Mouse (Mus musculus) adrenal gland (tissue): Measurements from ENCODE around the gene Gjc2.

Source experiments
- intact Hi-C: fragments of 180-260 bp; cut with DNase I; formaldehyde crosslinking; loops from one replicate; pipeline ENCODE4 v1.15.1; 2025

Gene Gjc2

DNA sequence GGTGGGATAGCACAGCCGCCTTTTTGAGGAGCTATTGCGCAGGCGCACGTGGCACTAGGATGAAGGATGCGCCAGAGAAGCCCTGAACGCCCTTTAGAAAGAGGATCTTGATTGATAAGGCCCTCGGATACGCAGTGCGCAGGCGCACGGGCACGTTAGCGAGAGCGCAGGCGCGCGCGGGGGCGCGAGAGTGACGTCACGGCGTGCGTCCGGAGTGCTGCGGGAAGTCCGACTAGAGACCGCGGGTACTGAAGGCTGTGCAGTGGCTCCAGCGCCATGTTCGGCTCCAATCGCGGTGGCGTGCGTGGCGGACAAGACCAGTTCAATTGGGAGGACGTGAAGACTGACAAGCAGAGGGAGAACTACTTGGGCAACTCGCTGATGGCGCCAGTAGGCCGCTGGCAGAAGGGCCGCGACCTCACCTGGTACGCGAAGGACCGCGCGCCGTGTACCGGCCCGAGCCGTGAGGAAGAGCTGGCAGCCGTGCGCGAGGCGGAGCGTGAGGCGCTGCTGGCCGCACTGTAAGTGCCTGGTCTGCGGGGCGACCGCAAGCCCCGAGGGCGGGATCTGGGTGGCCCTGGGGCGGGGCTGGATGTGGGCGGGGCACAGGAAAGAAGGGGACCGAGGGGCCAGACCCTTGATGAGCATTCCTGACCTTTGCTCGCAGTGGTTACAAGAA, 25.3 kb upstream of the Gjc2 start, which contains the start of gene 2310033P09Rik:
TSS of gene 2310033P09Rik (plus strand) at position 169 of the 679 bp plus-strand sequence.
- intact Hi-C loops, result no loop called here

DNA sequence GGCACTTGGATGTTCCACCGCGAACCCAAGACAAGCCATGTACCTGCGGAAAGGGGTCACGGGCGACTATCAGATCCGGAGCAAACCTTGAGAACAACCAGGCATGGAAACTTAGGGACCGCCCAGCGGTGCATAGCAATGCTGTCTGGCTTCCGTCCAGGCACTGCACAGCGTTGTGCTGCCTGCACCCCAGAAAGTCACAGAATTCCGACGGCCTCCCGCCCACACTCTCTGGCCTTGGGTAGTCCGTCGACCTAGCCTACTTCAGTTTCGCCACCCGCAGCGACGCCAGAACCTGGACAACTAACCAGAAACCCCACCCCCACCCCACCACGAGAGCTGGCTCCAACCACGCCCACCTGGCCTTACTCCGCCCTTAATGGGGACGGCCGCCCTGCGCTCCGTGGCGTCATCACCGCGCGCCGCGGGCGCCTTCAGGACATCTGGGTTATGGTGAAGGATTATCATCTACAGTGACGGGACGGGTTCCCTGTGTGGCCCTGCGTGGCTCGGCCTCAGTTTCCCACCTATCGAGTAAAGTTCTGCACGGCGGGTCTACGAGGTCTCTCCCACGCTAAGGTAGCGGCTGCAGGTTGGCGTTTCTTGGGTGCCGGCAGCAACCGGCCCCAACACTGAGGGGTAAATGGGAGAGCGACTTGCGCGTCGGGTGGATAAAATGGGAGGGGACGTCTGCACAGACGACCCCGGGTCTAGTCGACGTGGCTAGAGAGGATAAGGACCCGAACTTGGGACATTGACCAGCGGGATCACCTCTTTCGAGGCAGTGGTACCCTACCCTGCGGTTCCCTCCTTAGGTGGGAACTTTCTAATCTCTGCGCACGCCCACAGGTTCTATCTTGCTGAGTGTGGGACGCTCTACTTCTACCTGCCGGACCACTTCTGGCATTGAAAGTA, 19.3 kb upstream of the Gjc2 start, which contains the start of gene Mrpl55:
TSS of gene Mrpl55 (plus strand) at position 406 of the 915 bp plus-strand sequence.
- intact Hi-C loops, result loop anchor here (1.0 kb wide), 1 partner anchor 11 kb away; no protein-coding TSS in a partner anchor

DNA sequence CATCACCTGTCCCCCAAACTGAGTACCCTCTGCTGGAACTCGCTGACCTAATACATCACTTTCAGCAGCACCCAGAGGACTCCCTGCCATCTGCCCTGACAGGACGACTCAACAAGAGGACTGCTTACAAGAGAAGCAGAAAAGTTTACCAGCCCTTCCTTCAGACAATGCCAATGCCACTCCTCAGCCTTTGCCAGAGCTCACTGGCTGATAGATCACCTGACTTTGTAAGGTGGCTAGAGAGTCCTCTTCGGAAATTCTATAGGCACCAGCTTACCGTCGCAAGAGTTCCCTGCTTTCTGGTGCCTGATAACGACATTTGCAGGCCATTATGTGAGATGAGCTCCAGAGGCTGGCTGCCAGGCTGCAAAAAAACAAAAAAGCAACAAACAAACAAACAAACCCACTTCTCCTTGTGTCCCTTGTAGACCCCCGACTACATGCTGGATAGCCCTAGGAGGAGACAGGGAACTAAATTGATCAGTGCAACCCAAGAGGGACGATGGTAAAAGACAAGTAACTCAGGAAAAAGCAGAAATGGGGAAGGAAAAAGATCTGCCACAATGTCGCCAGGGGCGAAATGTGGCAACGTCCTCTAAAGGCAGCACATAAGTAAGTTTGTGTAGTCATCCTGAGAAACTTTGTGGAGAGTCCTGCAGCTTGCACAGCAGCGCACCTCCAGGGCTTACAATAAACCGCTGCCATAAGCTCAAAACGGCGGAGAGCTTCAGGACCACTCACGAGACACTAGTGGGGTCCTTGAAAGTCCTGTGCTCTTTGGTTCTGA, 18.4 kb upstream of the Gjc2 start:
- intact Hi-C loops, result loop anchor here (1.0 kb wide), 1 partner anchor 10 kb away; no protein-coding TSS in a partner anchor

DNA sequence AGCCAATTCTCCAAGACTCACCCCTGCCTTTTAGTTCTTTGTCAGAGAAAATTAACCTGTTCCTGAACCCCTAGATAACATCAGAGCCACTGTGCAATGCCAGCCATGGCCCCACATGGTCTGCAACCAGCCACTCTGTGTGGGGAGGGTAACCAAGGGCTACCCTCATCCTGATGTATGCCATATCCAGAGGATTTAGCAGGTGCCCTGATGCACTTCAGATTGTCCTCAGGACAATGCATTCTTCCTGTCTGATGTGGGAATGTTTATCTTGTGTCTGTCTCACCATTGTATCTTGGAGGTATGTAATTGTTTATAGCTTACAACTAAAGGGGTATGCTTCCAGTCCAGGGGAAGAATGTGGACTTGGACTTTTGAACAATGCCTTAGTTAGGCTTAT, 13.2 kb upstream of the Gjc2 start:
- intact Hi-C loops, result no loop called here

DNA sequence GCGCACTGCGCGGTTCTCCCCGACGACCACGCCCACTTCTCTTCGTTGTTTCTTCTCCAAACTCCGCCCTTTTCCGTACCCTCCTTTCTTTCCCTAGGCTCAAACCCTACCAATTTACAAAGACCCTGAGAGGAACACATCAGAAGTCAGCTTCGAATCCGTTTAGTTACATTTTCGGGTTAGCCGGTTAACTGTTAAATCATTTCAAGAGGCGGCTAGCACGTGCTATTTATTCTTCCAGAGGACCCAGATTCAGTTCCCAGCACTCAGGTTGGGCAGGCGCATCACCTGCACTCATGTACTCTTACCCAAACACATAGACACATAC, 9.0 kb upstream of the Gjc2 start, which contains the start of gene Guk1:
TSS of gene Guk1 (minus strand) at position 154 of the 328 bp plus-strand sequence.
- intact Hi-C loops, result no loop called here

DNA sequence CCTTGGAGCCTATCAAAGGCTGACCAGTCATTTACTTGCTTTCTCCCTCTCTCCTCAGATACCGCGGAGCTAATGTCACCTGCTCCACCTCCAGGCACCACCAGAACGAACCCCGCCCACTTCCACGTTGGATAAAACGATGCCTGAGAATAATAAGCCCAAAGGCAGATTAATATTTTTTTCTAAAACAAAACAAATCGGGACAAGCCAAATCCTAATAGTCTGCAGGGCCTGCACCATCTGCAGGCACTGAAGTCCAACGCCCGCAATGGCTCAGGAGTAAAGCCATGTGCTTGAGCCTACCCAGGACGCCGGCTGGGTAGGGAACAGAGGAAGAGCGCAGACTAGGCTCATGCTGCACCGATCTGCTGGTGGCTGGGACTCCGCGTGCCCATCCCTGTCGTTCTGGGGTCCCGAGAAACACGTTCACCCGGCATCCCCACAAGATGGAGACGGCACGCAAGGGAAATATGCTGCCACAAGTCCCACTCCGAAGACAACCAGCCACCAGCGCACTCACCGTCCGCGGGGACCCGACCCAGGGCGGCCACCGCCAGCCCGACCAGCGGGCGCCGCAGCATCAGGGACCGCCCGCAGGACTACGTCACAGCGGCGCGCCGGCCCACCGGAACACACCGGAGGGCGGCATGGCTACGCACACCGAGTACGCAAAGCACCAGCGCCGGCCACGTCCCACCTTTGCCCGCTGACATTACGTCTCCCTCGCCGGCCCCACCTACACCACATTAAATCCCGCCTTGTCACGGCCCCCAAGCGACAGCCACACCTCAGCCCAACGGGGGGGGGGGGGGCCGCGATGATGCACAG, 8.4 kb upstream of the Gjc2 start:
- intact Hi-C loops, result loop anchor here (1.0 kb wide), 1 partner anchor 11 kb away; the partner anchor contains the start of gene Mrpl55

DNA sequence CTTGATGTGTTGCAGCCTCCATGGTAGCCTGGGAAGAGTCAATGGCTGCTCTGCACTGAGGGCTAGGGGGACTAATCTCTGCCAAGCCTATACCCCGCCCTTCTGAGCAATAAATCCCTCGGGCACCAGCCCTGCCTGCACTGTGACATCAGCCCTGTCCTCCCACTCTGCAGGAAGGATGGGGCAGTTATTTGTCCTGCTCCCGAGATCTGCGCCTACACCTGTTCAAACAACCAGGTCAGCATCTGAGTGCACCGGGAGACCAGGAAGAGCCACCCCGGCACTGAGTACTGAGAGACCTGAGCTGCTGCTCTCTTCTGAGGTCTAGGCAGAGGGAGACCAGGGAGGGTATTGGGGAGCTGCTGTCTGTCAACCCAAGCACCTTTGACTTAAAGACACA, 4.7 kb upstream of the Gjc2 start:
- intact Hi-C loops, result no loop called here

DNA sequence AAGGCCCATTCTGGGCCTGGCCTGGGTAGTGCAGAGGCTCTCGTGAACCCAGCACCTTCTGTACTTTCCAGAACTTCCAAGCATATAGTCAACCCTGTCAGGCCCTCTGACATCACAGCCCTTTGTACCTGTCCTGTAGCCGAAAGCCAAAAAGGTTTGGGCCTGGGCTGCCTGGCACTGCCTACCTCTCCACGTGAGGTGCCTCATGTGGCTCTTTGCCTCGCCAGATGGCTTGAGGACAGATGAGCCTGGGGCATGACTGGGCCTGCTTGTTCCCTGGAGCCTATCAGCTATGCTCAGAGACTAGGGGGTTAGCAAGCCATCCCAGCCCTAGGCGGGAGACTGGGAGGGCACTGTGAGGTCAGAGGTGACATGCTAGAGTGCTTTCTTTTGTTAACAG, 2.5 kb upstream of the Gjc2 start:
- intact Hi-C loops, result no loop called here

DNA sequence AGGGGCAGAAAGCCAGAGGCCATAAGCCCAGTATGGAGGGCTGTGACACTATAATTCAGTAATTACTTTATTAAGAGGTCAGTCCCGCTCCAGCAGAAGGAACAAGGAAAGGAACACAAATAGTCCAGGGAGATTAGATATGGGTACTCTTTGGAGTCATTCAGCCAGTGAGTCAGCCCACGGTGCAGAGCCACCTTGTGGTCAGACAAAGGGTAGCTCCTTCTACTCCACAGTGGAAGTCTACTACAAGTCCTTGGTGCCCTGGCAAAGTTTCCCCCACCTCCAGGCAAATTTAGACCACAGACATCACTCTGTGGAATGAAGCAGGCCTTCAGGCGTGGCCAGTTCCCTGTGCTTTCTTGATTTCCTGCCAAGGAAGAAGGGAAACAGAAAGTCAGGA, 808 bp upstream of the Gjc2 start:
- intact Hi-C loops, result loop anchor here (5.0 kb wide), 1 partner anchor 87 kb away; no protein-coding TSS in a partner anchor

DNA sequence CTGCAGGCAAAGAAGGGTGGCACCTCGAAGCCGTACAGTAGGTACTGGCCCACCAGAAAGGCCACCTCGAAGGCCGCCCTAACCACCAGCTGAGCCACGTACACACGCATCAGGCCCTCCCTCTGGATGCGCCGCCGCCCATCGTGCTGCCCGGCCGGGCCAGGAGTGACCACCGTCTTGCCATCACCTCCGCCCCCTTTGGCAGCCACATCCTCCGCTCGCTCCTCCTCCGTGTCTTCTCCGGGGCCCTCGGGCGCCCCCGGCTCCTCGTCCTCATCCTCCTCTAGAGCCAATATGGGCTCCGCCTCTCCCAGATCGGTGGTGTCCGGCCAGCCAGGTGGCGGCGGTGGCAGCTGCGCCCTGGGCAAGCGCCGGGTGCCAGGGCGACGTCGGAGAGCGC, 6.1 kb downstream of the Gjc2 start:
- intact Hi-C loops, result no loop called here

DNA sequence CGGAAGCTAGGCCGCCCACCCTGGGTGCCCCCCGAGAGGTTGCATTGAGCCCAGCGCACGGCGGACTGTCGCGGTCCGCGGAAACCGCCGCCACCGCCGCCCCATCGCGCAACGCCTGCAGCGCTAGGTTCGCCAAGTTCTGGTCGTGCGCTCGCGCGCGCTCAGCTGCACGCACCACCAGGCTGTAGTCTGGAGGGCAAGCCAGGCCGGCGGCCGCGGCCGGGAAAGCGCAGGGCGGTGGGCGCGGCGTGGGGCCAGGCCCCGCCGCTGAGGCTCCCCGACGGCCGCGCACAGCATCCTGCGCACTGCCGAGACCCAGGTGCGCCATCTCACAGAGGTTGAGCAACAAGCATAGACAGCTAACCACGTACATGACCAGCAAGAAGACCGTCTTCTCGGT, 6.5 kb downstream of the Gjc2 start:
- intact Hi-C loops, result no loop called here

DNA sequence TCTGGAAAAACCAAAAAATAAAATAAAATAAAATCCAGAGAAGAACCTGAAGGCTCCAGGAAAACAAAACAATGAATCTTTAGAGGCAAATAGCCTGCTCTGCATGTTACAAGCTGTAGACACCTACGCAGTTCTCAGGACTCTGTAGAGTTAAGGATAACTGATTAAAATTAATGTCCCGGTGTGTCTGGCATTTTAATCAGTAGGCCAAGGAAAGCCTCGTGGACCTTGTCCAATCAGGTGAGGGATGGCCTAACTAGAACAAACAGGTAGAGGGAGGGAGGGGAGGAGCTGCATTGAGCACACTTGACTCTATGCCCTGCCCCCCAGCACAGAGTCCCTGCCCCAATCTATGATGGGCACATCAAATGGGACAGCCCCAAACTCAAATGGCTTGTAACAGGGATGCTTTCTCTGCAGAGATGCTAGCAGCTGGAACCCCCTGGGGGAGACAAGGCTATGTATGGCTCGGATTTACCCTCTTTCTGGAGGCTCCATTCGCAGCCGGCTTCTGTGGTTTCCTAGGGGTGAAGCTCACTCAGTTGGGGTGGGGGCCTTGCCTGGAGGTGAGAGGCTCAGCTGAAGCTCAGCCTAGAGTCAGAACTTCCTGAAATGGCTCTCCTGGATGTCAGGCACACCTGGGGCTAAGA, 8.7 kb downstream of the Gjc2 start:
- intact Hi-C loops, result no loop called here

DNA sequence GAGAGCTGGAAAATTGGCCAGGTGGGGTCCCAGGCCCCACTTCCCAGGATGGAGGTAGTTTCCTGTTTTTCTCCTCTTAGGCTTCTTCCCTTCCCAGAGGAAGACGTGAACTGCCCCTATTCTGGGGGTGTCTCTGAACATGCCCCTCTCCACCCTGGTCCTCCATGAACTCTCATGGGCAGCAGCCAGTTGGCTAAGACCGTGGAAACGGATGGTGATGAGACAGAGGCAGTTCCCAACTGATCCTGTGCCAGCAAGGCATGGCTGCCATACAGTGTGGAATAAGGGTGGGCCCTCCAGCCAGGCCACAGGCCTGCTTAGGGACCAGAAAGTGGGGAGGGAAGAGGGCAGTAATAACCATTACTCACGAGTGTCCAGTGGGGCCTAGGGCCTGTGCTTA, 12.5 kb downstream of the Gjc2 start:
- intact Hi-C loops, result no loop called here

DNA sequence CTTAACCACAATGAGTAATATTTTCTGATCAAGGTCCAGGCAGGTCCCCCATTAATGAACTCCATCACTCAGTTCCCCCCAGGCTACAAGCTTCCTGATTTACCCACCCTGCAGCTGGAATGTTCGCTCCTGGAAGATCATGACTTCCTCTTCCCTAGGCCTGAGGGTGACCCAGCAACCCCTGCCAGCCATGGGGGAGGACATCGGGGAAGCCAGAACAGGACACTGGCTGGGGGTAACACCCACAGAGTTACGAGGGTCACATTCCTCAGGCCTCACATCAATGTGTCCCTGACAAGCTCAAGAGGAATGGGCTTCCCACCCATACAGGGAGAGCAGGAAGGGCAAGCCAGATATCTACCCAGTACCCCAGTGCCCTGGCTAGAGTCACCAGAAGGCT, 13.2 kb downstream of the Gjc2 start:
- intact Hi-C loops, result no loop called here

DNA sequence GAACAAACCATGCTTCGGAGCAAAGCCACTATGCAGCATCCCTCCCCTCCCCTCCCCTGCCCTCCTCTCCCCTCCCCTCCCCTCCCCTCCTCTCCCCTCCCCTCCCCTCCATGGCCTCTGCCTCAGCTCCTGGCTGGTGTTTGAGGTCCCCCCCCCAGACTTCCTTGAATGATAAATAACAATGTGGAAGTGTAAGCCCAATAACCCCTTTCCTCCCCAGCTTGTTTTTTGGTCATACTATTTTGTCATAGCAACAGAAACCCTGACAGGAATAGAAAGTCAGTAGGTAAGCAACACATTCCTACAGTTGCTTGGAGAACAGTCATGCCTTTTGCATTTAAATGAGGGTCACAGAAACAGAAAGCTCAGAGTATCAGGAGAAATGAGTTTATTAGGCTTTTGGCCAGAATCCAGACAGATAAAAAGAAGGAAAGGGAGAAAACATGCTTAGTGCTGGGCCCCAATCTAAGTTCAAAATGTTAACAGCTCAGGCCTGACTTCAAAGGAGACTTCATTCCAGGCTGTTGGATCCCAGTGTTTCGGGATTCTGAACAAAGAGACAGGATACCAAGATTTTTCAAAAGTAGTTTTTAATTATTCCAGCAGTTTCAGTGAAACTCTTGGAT, 17.3 kb downstream of the Gjc2 start:
- intact Hi-C loops, result no loop called here

DNA sequence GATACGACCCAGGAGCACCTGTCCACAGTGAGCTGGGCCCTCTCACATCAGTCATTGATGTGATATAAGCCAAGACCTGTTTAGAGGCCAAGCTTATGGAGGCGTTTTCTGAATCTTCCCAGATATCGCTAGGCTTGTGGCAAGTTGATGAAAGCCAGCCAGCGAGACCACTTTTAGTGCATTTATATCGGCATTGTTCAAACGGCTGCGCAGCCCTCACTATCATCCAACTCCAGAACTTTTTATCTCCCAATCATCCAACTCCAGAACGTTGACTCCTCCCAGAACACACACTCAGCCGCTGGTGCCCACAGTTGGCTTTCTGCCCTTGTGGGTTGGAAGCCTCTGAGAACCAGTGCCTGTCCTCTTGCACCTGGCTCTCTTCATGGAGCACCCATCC, 18.6 kb downstream of the Gjc2 start:
- intact Hi-C loops, result no loop called here

DNA sequence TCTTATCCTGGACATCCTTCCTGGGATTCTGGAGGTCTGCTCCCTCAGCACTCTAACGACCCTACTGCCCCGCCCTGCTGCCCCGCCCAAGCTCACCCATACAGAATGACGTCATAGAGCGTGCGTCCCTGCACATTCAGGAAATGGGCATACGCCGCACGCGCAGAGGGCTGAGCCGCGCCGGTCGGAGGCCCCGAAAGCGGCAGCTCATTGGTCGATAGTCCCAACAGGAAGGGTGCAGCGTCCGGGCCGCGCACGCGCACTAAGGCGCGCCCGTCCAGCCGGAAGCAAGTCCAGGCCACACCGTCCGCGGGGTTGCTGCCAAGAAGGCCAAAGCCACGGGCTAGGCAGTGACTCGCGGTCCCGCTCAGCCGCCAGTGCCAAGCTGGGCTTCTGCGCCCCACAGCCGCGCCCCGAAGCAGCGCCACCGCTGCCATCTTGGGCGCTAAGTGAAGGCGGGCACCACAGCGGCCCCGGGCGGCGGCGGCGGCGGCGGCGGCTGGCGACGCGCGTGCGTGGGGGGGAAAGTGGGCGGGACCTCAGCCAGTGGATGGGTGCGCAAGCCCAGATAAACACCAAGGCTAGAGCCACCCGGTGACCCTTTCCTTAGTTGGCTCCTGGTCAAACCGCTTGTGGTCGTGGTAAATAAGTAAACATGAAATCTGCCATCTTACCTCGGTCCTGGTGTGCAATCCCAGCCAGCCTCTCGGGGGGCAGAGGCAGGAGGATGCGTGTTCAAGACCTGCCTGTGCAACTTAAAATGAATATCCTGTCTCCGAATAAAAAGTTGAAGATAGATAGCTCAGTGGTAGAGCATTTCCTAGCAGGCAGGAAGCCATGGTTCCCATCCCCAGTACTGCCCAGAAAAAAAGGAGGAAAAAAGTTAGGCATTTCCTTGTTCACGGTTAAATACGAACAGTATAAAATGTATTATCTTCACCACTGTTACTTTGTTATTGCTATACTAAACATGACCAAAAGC, 19.5 kb downstream of the Gjc2 start, which contains the start of gene Iba57:
TSS of gene Iba57 (minus strand) at position 485 of the 982 bp plus-strand sequence.
- intact Hi-C loops, result no loop called here
